Mouse (Mus musculus): ENCODE measurements around the gene Tmprss15.

Gene Tmprss15

DNA sequence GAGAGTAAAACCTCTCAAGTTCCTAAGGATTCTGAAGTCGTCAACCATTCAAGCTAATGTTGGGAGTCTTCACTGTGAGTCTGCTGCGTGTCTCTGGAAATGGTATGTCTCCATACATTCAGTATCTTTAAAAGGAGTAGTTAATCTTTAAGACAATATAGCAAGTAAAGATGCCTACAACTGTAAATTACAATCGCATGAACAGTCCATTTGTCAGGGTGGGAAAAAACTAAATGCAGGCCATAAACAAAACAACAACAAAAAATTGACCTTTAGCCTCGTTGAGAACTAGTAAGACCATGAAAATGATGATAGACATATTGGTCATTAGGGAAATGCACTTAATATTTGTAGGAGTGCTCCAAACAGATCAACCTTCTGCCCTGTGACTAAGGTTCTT is at the start of gene Tmprss15:
TSS of gene Tmprss15 (minus strand) at position 101 of the 400 bp plus-strand sequence.
- DNase-seq (ENCODE audit: low read depth, low spot score): no peak

DNA sequence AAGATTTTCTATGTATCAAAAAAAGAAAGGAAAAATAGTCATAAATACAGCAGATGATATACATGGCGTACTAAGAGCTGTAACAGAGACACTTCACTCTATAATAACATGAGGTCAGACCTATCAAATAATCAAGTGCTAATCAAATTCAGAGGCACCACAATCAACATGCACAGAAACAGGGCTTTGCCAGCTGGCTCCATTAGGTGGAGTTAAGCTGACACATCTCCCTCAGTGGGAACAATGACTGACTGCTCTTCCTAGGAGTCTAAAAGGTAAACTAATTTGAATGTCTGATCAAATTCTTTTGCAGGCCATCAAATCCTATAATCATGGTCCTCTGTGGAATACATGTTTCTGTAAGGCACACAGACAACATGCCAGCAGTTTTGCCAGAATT is 24.0 kb upstream of the Tmprss15 start:
- DNase-seq (ENCODE audit: low read depth, low spot score): no peak

DNA sequence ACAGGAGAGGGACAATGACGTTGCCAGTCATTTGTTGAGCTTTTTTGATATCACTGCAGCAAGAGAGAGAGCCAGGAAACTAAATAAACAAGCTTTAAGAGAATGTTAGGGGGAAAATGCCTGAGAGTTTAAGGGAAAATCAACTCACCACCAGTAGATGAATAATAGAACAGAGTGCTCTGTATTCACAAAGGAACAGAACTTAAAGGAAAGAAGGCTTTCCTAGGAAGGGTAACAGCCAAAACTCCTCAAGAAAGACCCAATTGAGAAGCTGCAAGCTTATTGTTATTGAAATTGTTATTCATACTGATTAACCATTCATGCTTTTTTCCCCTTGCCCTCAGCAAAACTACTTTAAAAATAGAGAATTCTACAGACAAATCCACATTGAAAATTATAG is 18.6 kb upstream of the Tmprss15 start:
- DNase-seq (ENCODE audit: low read depth, low spot score): no peak

DNA sequence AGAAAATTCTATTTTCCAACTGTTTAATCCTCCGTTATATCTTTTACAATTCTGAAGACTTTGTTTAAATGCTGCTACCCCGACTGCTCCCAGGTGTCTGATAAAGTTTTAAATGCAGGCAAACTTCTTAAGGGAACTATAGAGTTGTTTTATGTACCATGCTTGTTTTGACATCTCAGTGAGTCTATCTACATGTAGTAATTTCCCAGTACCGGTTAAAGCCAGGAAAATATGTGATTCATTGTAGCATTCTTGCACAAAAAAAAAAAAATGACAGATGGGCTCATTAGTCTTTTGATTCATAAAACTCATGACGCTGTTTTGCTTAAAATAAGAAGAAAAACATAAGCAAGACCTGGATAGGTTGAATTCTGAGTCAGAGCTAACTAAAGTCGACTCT is 18.1 kb upstream of the Tmprss15 start:
- DNase-seq (ENCODE audit: low read depth, low spot score): no peak

DNA sequence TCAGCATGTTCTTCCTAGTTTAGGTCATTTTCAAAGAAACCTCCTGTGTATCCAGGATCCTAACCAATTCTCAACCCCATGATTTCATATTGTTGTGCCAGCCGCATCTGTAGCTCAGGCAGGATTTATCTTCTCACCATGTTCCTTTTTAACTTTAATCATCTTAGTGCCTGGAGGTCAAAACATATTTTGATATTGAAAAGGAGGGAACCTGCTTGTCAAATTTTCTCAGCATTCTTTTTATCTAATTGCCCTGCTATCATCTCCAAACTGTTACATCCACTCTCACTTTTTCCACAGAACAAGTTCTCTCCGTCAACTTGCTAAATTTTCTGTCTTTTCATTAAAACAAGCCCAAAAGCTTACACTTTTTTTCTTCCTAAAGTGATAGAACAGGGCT is 9.4 kb upstream of the Tmprss15 start:
- DNase-seq (ENCODE audit: low read depth, low spot score): no peak

GRCm38 (mm10) chr16:79098321-79098720 is 7.4 kb upstream of the Tmprss15 start:
- DNase-seq (ENCODE audit: low read depth, low spot score): no peak

DNA sequence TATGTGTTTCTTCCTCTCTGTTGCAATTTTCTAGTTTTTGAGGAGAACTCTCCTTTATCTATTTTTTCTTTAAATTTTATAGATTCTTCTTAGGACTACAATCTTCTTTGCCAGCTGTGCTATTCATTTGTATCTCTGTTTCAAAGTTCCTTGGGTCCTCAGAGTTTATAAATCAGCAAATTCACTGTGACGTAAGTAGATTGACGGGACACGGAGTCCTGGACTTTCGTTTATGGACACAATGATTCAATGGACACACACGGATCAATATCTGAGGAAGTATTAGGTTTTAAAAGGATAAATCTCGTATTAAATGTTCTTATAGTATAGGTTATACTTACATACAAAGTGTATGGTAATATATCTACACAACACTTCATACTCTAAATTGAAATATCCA is 4.3 kb downstream of the Tmprss15 start:
- DNase-seq (ENCODE audit: low read depth, low spot score): no peak

- no peak for DNase-seq (ENCODE audit: low read depth, low spot score)
Observed at GRCm38 (mm10) chr16:79063848-79064247, 27.0 kb downstream of the Tmprss15 start.

DNA sequence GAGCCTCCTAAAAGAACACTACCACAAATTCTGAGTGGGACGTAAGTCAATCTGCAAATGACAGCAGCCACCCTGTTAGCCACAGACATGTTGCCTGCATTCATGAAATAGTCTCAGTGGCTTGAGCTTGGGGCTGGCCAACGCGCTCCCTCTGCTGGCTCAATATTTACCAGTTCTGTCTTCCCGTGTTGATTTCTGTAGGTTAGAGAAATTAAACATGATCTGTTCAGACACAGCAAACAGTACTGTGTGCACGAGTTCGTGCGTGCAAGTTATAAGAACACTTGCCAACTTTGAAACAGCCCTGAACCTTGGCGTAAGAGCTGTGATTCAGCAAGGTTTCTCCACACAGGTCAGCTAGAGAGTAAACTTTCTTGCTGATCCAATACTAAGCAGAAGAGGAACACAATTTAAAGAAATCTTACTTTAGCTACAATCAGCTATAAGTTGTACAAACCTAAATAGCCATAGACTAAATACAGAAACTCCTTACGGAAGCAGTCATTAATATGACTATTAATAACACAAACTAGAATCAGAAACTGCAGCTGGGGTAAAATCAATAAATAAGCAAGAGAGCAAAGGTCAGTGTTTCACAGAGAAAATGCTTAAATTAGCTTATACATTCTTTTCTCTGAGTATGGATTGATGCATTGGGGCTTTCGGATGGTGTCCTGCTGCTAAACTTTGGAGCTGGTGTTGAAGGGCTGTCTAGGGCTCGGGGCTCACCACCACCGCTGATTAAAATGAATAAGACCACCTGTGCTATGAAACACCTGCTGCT is 31.9 kb downstream of the Tmprss15 start:
- peak; percentile 29 for DNase-seq (ENCODE audit: low read depth, low spot score)

DNA sequence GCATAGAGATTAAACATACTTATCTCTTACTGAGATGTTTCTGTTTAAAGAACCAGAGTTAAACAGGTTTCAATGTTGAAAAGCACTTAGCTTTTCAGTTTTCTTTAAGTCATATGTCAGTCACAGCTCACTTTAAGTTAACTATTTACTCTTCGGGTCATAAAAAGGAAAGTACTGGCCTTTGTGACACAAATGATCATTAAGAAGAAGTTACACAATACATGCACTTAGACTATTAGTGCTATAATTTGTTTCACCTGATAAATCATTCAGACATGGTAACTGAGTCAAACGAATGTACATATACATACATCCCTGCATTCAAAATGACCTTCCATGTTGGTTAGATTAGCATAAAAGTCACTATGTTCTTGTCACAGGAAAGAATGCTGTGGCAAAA is 58.3 kb downstream of the Tmprss15 start:
- DNase-seq (ENCODE audit: low read depth, low spot score): no peak

DNA sequence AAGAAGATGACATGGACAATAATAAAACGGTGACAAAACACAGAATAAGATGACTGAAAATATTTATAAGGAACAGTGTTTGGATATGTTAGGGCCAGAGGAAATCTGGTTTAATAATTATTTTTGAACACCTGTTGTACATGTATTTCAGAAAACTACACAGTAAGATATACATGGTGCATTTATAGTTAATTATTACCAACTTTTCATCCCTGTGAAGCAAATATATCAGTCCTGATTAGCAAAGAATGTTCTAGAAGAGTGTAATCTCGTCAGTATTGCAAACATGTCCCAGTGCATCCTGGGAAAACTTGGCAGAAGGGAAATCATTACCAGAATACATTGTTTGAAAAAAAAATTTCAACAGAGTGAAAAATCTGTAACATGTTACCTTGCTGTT is 88.1 kb downstream of the Tmprss15 start:
- no peak for DNase-seq (ENCODE audit: low read depth, low spot score)

DNA sequence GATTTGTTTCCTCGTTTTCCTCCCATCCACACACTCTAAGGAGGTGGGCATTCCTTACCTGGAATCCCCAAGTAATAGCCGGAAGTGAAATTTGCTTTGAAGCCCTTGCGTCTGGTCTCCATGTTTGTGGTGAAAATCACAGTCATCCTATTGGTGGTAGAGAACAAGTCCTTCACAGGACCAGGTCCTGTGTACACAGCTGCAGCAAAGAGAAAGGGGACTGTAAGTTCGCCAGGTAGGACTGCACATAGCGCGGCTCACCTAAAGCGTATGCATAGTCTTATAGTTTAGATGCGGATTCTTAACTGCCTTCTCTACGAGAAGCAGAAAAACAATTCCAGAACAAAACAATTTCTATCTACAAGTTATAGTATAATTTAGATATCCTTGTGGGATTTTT is 89.2 kb downstream of the Tmprss15 start:
- no peak for DNase-seq (ENCODE audit: low read depth, low spot score)

DNA sequence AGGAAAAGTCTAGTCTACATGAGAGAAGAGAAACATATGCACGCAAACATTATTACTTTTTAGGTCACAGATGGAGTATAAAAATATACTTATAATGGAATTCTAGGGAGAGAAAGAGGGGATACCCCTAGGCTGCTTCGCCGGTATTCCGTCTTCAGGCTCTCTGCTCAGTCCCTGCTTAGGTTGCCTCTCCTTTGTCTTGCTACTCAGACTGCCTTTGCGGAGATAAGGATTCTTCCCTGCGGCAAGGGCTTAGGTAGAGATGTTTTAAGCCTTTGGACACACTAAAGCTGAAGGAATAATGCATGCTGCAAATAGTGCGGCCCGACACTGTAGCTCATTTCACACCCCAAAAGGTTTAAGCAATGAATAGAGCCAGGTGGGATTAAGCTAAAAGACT is 114.5 kb downstream of the Tmprss15 start:
- DNase-seq (ENCODE audit: low read depth, low spot score): no peak

DNA sequence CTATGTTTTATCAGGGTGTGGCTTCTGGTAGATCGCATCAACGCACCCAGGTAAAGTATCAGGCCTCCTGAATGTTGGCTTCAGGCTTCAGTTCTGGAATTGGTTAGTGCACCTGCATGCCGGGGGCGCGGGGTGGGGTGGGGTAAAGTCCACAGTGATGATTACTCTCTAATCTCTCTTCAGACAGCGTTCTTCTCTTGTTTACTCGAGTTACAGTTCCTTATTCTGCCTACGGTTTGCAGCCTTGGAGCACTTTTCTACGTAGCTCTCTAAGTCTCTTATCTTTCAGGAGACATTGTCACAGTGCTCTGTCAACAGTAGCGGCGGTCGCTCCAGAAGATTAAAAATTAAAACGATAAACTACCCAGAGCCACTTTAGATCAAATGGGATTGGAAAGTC is 116.8 kb downstream of the Tmprss15 start:
- no peak for DNase-seq (ENCODE audit: low read depth, low spot score)

- no peak for DNase-seq (ENCODE audit: low read depth, low spot score)
Observed at GRCm38 (mm10) chr16:78969091-78969731, 121.7 kb downstream of the Tmprss15 start.

GRCm38 (mm10) chr16:78957434-78957833 is 133.5 kb downstream of the Tmprss15 start:
- no peak for DNase-seq (ENCODE audit: low read depth, low spot score)

DNA sequence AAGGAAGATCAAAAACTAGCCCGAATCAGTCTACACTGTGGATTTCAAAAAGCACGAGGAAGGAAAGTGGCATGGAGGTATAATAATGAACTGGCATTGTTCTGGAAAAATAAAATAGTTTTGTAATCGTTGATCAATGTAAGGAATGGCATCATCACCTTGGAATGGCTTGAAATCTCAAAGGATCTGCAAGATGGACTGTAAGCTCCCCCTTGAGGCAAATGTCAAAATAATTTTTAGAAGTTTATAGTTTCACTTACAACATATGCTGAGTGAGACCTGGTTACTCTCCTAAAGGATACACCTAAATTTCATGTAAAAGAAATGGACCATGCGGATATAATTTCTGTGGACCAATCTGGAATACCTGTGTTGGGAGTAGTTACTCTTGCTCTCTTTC is 140.5 kb downstream of the Tmprss15 start:
- DNase-seq (ENCODE audit: low read depth, low spot score): no peak

- DNase-seq (ENCODE audit: low read depth, low spot score): no peak
Observed at GRCm38 (mm10) chr16:78937755-78938154, 153.1 kb downstream of the Tmprss15 start.

- DNase-seq (ENCODE audit: low read depth, low spot score): no peak
Observed at GRCm38 (mm10) chr16:78934298-78934697, 156.6 kb downstream of the Tmprss15 start.

DNA sequence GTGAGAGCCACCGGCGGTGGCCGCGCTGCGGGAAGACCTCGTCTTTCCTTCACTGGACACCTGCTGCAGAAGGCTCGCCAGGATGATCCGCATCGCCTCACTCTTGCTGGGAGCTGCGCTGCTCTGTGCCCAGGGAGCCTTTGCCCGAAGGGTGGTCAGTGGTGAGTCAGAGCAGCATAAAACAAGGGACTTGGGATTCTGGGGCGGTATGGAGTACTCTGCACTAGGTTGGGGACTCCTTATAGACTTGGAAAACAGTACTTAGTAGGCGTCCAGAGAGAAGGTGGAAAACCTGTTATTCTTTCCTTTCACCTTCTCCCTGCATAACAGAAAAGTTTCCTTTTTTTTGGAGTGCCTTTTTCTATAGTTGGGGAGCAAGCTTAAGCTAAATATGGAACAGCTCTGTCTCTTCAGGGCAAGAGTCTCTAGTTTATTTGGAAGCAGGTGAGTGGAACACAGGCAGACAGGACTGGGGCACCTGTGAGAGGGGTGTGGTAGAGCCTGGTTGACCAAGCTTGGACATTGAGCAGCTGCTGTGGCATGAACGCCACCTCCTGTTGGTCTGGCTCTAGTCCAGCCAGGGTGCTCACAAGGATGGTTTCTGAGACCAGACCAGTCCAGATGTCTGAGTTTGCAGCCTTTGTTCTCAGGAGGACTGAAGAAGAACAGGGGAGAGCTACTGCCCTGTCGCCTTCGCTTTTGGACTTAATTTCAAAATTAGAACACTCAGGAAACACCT is 159.4 kb downstream of the Tmprss15 start:
- no peak for DNase-seq (ENCODE audit: low read depth, low spot score)

- peak; percentile 5 for DNase-seq (ENCODE audit: low read depth, low spot score)
Observed at GRCm38 (mm10) chr16:78930382-78931286, 160.3 kb downstream of the Tmprss15 start, which contains the start of gene Chodl. Gene Chodl, plus strand, starts transcription at chr16:78930948.

GRCm38 (mm10) chr16:78922644-78923043 is 168.3 kb downstream of the Tmprss15 start:
- DNase-seq (ENCODE audit: low read depth, low spot score): no peak
